Comparison of ENCODE assay signal across 8 mouse cellular contexts in genomic region chr10:53346506-53346905, GRCm38 (mm10). TPM values are rescaled to one million over a fixed set of nuclear protein-coding genes. Genes with fewer than 3 reads are reported as not detected.
A peak's percentile ranks its signal among the peaks of the same experiment; 100 is the strongest.
DNase-seq lines count a peak whose midpoint lies in the region; ATAC-seq and TF ChIP-seq lines count a peak whose summit lies in the region.

No protein-coding gene starts in this region.

- peak; percentile 97 for TF ChIP-seq CTCF in layer of hippocampus, adult 2 months (conservative IDR thresholded peaks at IDR 0.05)
- TF ChIP-seq CTCF in CH12.LX (conservative IDR thresholded peaks at IDR 0.05 in 1 of 2, IDR thresholded peaks at IDR 0.05 in 1 of 2; ENCODE audit: low read depth in 2 of 2, low read length in 2 of 2): peak; percentile 79
- peak; percentile 86 for TF ChIP-seq CTCF in kidney, postnatal 0 days (IDR thresholded peaks at IDR 0.05; ENCODE audit: low read depth)

- no peak overlapping the region for H3K4me2 ChIP-seq in CH12.LX (ENCODE audit: insufficient read depth, low read depth, poor library complexity, severe bottlenecking)
- H3K4me2 ChIP-seq in kidney, postnatal 0 days (ENCODE audit: low read length): no peak overlapping the region

- dilution Hi-C loops in CH12.LX (cut with MboI; ENCODE audit: extremely low pct_ligation_motif_present, extremely low pct_unique_long_range_greater_than_20kb, low sequenced_read_pairs): no loop called here

- peaks cover 4 to 45% of the 10 kb centered on the region in 2 experiments; a peak in 3 of 4 replicates for H3K4me1 ChIP-seq in CH12.LX (ENCODE audit: control insufficient read depth in 1 of 2, insufficient read depth in 2 of 2)
- H3K4me1 ChIP-seq in kidney, postnatal 0 days (replicated peaks; ENCODE audit: insufficient read depth, low read length): no peaks in the 10 kb centered on the region

- WGBS in kidney, postnatal 0 days: 57% methylated on average over 3 of the region's 3 CpGs

- peak overlapping the region; percentile 5; the same call in 1 of the 2 replicates for H3K9ac ChIP-seq in CH12.LX (ENCODE audit: insufficient read depth, low read depth)
- no peak overlapping the region for H3K9ac ChIP-seq in kidney, postnatal 0 days (ENCODE audit: low read depth, low read length)

- TF ChIP-seq RAD21 in CH12.LX (IDR thresholded peaks at IDR 0.05; ENCODE audit: low read depth, low read length): peak; percentile 33

- H3K36me3 ChIP-seq in CH12.LX (replicated peaks in 1 of 2; ENCODE audit: control insufficient read depth in 1 of 2, insufficient read depth in 1 of 2, low read length in 1 of 2): peaks cover 6 to 25% of the 10 kb centered on the region in 2 experiments
- no peaks in the 10 kb centered on the region for H3K36me3 ChIP-seq in kidney, postnatal 0 days (ENCODE audit: insufficient read depth, low read length)

- H3K9me3 ChIP-seq in CH12.LX (replicated peaks; ENCODE audit: low read length): no peaks in the 10 kb centered on the region
- no peaks in the 10 kb centered on the region for H3K9me3 ChIP-seq in kidney, postnatal 0 days (replicated peaks; ENCODE audit: low read length)

- peaks cover 11% of the 10 kb centered on the region for H3K79me2 ChIP-seq in CH12.LX (replicated peaks; ENCODE audit: control insufficient read depth, extremely low read depth, insufficient read depth, poor library complexity, severe bottlenecking)

- TF ChIP-seq POLR2A in CH12.LX (IDR thresholded peaks at IDR 0.05; ENCODE audit: low read depth, low read length): no peak

- H3K27me3 ChIP-seq in CH12.LX (replicated peaks): no peaks in the 10 kb centered on the region
- no peaks in the 10 kb centered on the region for H3K27me3 ChIP-seq in kidney, postnatal 0 days (ENCODE audit: insufficient read depth, low read length)

- no peak overlapping the region for H3K4me3 ChIP-seq in layer of hippocampus, adult 2 months
- H3K4me3 ChIP-seq in CH12.LX (replicated peaks in 1 of 3; ENCODE audit: low read depth in 2 of 3, low read length in 2 of 3, poor library complexity in 1 of 3): no peak overlapping the region
- H3K4me3 ChIP-seq in kidney, postnatal 0 days (replicated peaks; ENCODE audit: low read depth, low read length): no peak overlapping the region

- in situ Hi-C loops in CH12.LX (cut with MboI; ENCODE audit: low pct_ligation_motif_present, low pct_unique_long_range_greater_than_20kb, low sequenced_read_pairs): loop anchor here (5.0 to 10.0 kb wide), 2 partner anchors 181 to 242 kb away; no protein-coding TSS in a partner anchor

- DNase-seq in layer of hippocampus, adult 2 months (ENCODE audit: low spot score in 2 of 2): peak; percentile 26 to 62
- no peak for DNase-seq in layer of hippocampus, postnatal 36 days
- DNase-seq in CH12.LX (ENCODE audit: extremely low read depth): peak; percentile 66
- peak; percentile 66 for DNase-seq in adrenal gland, postnatal 10 days
- DNase-seq in kidney, postnatal 0 days (ENCODE audit: low spot score): peak; percentile 72
- DNase-seq in natural killer cell, adult 2 months (ENCODE audit: low spot score in 2 of 2): peak; percentile 30 to 46
- DNase-seq in ovary, postnatal 10 days (ENCODE audit: low spot score): no peak

- peak; percentile 57; the same call in 1 of the 2 replicates for ATAC-seq in erythroblast, adult 5-6 weeks (replicated peaks; ENCODE audit: low FRiP score, poor library complexity, severe bottlenecking)
- ATAC-seq in kidney, postnatal 0 days (replicated peaks; ENCODE audit: low FRiP score, low read depth): no peak

- 0 out of 2 replicates have a peak overlapping the region, but pooled peaks have one; percentile 20 for H3K27ac ChIP-seq in layer of hippocampus, adult 2 months
- no peak overlapping the region for H3K27ac ChIP-seq in CH12.LX (ENCODE audit: insufficient read depth, low read depth)
- H3K27ac ChIP-seq in kidney, postnatal 0 days: no peak overlapping the region

- TF ChIP-seq EP300 in CH12.LX (IDR thresholded peaks at IDR 0.05; ENCODE audit: low read length): no peak

TF ChIP-seq in CH12.LX, 34 proteins besides CTCF, POLR2A, EP300 and RAD21:
- TF ChIP-seq TCF12 (IDR thresholded peaks at IDR 0.05; ENCODE audit: low read depth, low read length) (no peak), CHD2 (IDR thresholded peaks at IDR 0.05; ENCODE audit: low read length) (no peak), MAZ (IDR thresholded peaks at IDR 0.05; ENCODE audit: low read depth, low read length) (no peak), SMC3 (IDR thresholded peaks at IDR 0.05; ENCODE audit: low read depth, low read length) (peak; percentile 66)

RNA-seq across cellular contexts. Expression of gene Pln, which starts 9.0 kb away (rescaled TPM):
- total RNA-seq in layer of hippocampus, adult 2 months (2021): 1 to 10 TPM in 1 of 2 experiments, under 1 TPM in 1; 0.98 to 1.4 TPM
- total RNA-seq in layer of hippocampus, postnatal 36 days (2021): 1 to 10 TPM; 1.2 to 1.5 TPM
- total RNA-seq in CH12.LX (2012; rRNA removed): 0.17 TPM in 1 of 2 replicates, not detected in the other
- not detected in 2 replicates for total RNA-seq in CH12.LX (2014; rRNA removed)
- polyA plus RNA-seq in CH12.LX (2012; ENCODE audit: insufficient read length, low read depth): not detected in 2 replicates
- under 1 TPM; 0.27 to 0.51 TPM for total RNA-seq in adrenal gland, postnatal 10 days (2021)
- total RNA-seq in erythroblast, adult 5-6 weeks (2015; ENCODE audit: low replicate concordance): 1.3 TPM in 2 replicates
- total RNA-seq in erythroblast, adult 5-6 weeks (2017; ENCODE audit: low replicate concordance): 1.8 and 2.0 TPM in 2 replicates
- 0.78 and 0.85 TPM in 2 replicates for polyA plus RNA-seq in kidney, postnatal 0 days (2015; fragmentation: Nextera tagmentation; extraction: Ambion mirVana)

RNA-seq across cellular contexts. Expression of gene Cep85l, which starts 33.2 kb away (rescaled TPM):
- total RNA-seq in layer of hippocampus, adult 2 months (2021): 10 to 100 TPM; 22.8 to 25.1 TPM
- 10 to 100 TPM; 23.6 to 24.6 TPM for total RNA-seq in layer of hippocampus, postnatal 36 days (2021)
- total RNA-seq in CH12.LX (2012; rRNA removed) (4.3 and 5.7 TPM in 2 replicates), CH12.LX (2014; rRNA removed) (4.2 and 4.3 TPM in 2 replicates)
- 4.4 and 5.0 TPM in 2 replicates for polyA plus RNA-seq in CH12.LX (2012; ENCODE audit: insufficient read length, low read depth)
- total RNA-seq in adrenal gland, postnatal 10 days (2021): 10 to 100 TPM; 15.7 to 17.4 TPM
- 5.2 and 10.2 TPM in 2 replicates for total RNA-seq in erythroblast, adult 5-6 weeks (2015; ENCODE audit: low replicate concordance)
- total RNA-seq in erythroblast, adult 5-6 weeks (2017; ENCODE audit: low replicate concordance): 8.9 and 9.2 TPM in 2 replicates
- polyA plus RNA-seq in kidney, postnatal 0 days (2015; fragmentation: Nextera tagmentation; extraction: Ambion mirVana): 4.3 and 4.7 TPM in 2 replicates

Comparison
In these comparisons a context has a peak if more than half of its experiments do, and no peak if none do; other contexts are left out.
1. DNase-seq: peak in layer of hippocampus, adult 2 months (2 of 2), CH12.LX (single experiment), adrenal gland, postnatal 10 days (single experiment), kidney, postnatal 0 days (single experiment) and natural killer cell, adult 2 months (2 of 2); none in layer of hippocampus, postnatal 36 days (0 of 2) and ovary, postnatal 10 days (single experiment).
2. Peak in every context shown above with its lines, with median percentiles within 50 percentile points of each other: CTCF ChIP-seq.